Comparison of ENCODE assay signal across 17 mouse cellular contexts in genomic region chr5:119215364-119215763, GRCm38 (mm10).
A peak's percentile ranks its signal among the peaks of the same experiment; 100 is the strongest.
DNase-seq lines count a peak whose midpoint lies in the region; ATAC-seq and TF ChIP-seq lines count a peak whose summit lies in the region.
"Had no signal": no experiment of that assay in that cellular context is flagged by ENCODE, and none has a peak within 500 bp of the region (broad histone marks: within the 10 kb centered on the region; RNA-seq: fewer than 3 reads in every experiment).

No protein-coding gene starts in this region.

- 0 out of 2 replicates have a peak overlapping the region, but pooled peaks have one; percentile 2 for H3K27ac ChIP-seq in forebrain, embryonic 15.5 days (replicated peaks)
- H3K27ac ChIP-seq in forebrain, embryonic 12.5 days: no peak overlapping the region
- H3K27ac ChIP-seq in midbrain, postnatal 0 days (ENCODE audit: low read depth, low read length): no peak overlapping the region
- no peak overlapping the region for H3K27ac ChIP-seq in midbrain, embryonic 15.5 days
- H3K27ac ChIP-seq in forebrain, postnatal 0 days (ENCODE audit: low read depth, low read length): no peak overlapping the region
- H3K27ac ChIP-seq: gastrocnemius, adult 2 months; heart, embryonic 10.5 days; intestine, embryonic 15.5 days had no signal

- no peak for ATAC-seq in forebrain, embryonic 15.5 days (replicated peaks)
- no peak for ATAC-seq in forebrain, embryonic 12.5 days (ENCODE audit: low FRiP score)
- no peak for ATAC-seq in midbrain, postnatal 0 days (ENCODE audit: low FRiP score)
- ATAC-seq in midbrain, embryonic 15.5 days (replicated peaks): no peak
- peak; percentile 60 for ATAC-seq in forebrain, postnatal 0 days
- ATAC-seq: intestine, embryonic 15.5 days had no signal

- H3K4me3 ChIP-seq in forebrain, embryonic 15.5 days: no peak overlapping the region
- H3K4me3 ChIP-seq in forebrain, embryonic 12.5 days (replicated peaks): no peak overlapping the region
- H3K4me3 ChIP-seq in midbrain, postnatal 0 days (ENCODE audit: low read depth, low read length): no peak overlapping the region
- H3K4me3 ChIP-seq in midbrain, embryonic 15.5 days: no peak overlapping the region
- H3K4me3 ChIP-seq in forebrain, postnatal 0 days (ENCODE audit: low read depth, low read length): no peak overlapping the region
- H3K4me3 ChIP-seq: gastrocnemius, adult 2 months; heart, embryonic 10.5 days; intestine, embryonic 15.5 days had no signal

- TF ChIP-seq CTCF in midbrain, postnatal 0 days (IDR thresholded peaks at IDR 0.05): no peak
- no peak for TF ChIP-seq CTCF in forebrain, postnatal 0 days (IDR thresholded peaks at IDR 0.05; ENCODE audit: low read depth)

- H3K27me3 ChIP-seq in forebrain, embryonic 15.5 days: no peaks in the 10 kb centered on the region
- H3K27me3 ChIP-seq in forebrain, embryonic 12.5 days: no peaks in the 10 kb centered on the region
- no peaks in the 10 kb centered on the region for H3K27me3 ChIP-seq in midbrain, postnatal 0 days (ENCODE audit: insufficient read depth, low read length)
- H3K27me3 ChIP-seq in midbrain, embryonic 15.5 days (replicated peaks): no peaks in the 10 kb centered on the region
- H3K27me3 ChIP-seq in forebrain, postnatal 0 days (ENCODE audit: insufficient read depth, low read length): no peaks in the 10 kb centered on the region
- H3K27me3 ChIP-seq: intestine, embryonic 15.5 days had no signal

- H3K4me2 ChIP-seq in forebrain, embryonic 15.5 days (replicated peaks): no peak overlapping the region
- no peak overlapping the region for H3K4me2 ChIP-seq in forebrain, embryonic 12.5 days
- no peak overlapping the region for H3K4me2 ChIP-seq in midbrain, postnatal 0 days (ENCODE audit: low read depth, low read length, poor library complexity, severe bottlenecking)
- no peak overlapping the region for H3K4me2 ChIP-seq in midbrain, embryonic 15.5 days
- no peak overlapping the region for H3K4me2 ChIP-seq in forebrain, postnatal 0 days (ENCODE audit: low read depth)
- H3K4me2 ChIP-seq: intestine, embryonic 15.5 days had no signal

- H3K36me3 ChIP-seq in forebrain, embryonic 15.5 days: no peaks in the 10 kb centered on the region
- no peaks in the 10 kb centered on the region for H3K36me3 ChIP-seq in forebrain, embryonic 12.5 days (replicated peaks)
- no peaks in the 10 kb centered on the region for H3K36me3 ChIP-seq in midbrain, postnatal 0 days (ENCODE audit: insufficient read depth, low read length)
- H3K36me3 ChIP-seq in midbrain, embryonic 15.5 days (replicated peaks): no peaks in the 10 kb centered on the region
- H3K36me3 ChIP-seq in forebrain, postnatal 0 days (ENCODE audit: insufficient read depth): no peaks in the 10 kb centered on the region
- H3K36me3 ChIP-seq: heart, embryonic 10.5 days; intestine, embryonic 15.5 days had no signal

- no peaks in the 10 kb centered on the region for H3K9me3 ChIP-seq in forebrain, embryonic 15.5 days
- no peaks in the 10 kb centered on the region for H3K9me3 ChIP-seq in forebrain, embryonic 12.5 days
- H3K9me3 ChIP-seq in midbrain, postnatal 0 days (ENCODE audit: low read length): no peaks in the 10 kb centered on the region; the same call in 1 of the 2 replicates
- no peaks in the 10 kb centered on the region for H3K9me3 ChIP-seq in midbrain, embryonic 15.5 days
- H3K9me3 ChIP-seq in forebrain, postnatal 0 days (ENCODE audit: low read length): no peaks in the 10 kb centered on the region
- H3K9me3 ChIP-seq: heart, embryonic 10.5 days; intestine, embryonic 15.5 days had no signal

- peak; percentile 68 for DNase-seq in midbrain, postnatal 0 days (ENCODE audit: low spot score)
- DNase-seq in forebrain, postnatal 0 days: peak; percentile 26
- DNase-seq in kidney, adult 8-10 months: no peak
- no peak for DNase-seq in heart, adult 11 months
- DNase-seq: adrenal gland, postnatal 10 days; cerebellum, adult 9-11 months; gastrocnemius, adult 2 months; kidney, adult 9 months; kidney, postnatal 14 days; lung, postnatal 4 days; right cerebral cortex, postnatal 25 days; thymus, postnatal 14 days had no signal

- no peak overlapping the region for H3K9ac ChIP-seq in forebrain, embryonic 15.5 days (replicated peaks)
- no peak overlapping the region for H3K9ac ChIP-seq in forebrain, embryonic 12.5 days
- no peak overlapping the region for H3K9ac ChIP-seq in midbrain, postnatal 0 days (replicated peaks; ENCODE audit: low read length, poor library complexity, severe bottlenecking)
- no peak overlapping the region for H3K9ac ChIP-seq in midbrain, embryonic 15.5 days
- no peak overlapping the region for H3K9ac ChIP-seq in forebrain, postnatal 0 days
- H3K9ac ChIP-seq: intestine, embryonic 15.5 days had no signal

- no peaks in the 10 kb centered on the region for H3K4me1 ChIP-seq in forebrain, embryonic 15.5 days
- no peaks in the 10 kb centered on the region; the same call in 1 of the 2 replicates for H3K4me1 ChIP-seq in forebrain, embryonic 12.5 days
- H3K4me1 ChIP-seq in midbrain, postnatal 0 days (ENCODE audit: insufficient read depth, low read length): no peaks in the 10 kb centered on the region
- no peaks in the 10 kb centered on the region for H3K4me1 ChIP-seq in midbrain, embryonic 15.5 days
- H3K4me1 ChIP-seq in forebrain, postnatal 0 days (ENCODE audit: insufficient read depth): no peaks in the 10 kb centered on the region
- H3K4me1 ChIP-seq: intestine, embryonic 15.5 days had no signal

- 62% methylated on average over 10 of the region's 10 CpGs for WGBS in forebrain, embryonic 15.5 days
- WGBS in forebrain, embryonic 12.5 days: 76% methylated on average over 10 of the region's 10 CpGs
- WGBS in midbrain, postnatal 0 days: 58% methylated on average over 10 of the region's 10 CpGs
- WGBS in midbrain, embryonic 15.5 days: 59% methylated on average over 10 of the region's 10 CpGs
- WGBS in forebrain, postnatal 0 days: 58% methylated on average over 10 of the region's 10 CpGs

Comparison
In these comparisons a context has a peak if more than half of its experiments do, and no peak if none do; other contexts are left out.
1. DNase-seq: peak in midbrain, postnatal 0 days (single experiment) and forebrain, postnatal 0 days (single experiment); none in kidney, adult 8-10 months (0 of 2) and heart, adult 11 months (single experiment).